Mouse (Mus musculus): Measurements from ENCODE around the gene H1foo. TPM values are rescaled to one million over a fixed set of nuclear protein-coding genes. Genes with fewer than 3 reads are reported as not detected.

H1foo gene
- total and polyA plus RNA-seq, 3 experiments, result not detected

DNA sequence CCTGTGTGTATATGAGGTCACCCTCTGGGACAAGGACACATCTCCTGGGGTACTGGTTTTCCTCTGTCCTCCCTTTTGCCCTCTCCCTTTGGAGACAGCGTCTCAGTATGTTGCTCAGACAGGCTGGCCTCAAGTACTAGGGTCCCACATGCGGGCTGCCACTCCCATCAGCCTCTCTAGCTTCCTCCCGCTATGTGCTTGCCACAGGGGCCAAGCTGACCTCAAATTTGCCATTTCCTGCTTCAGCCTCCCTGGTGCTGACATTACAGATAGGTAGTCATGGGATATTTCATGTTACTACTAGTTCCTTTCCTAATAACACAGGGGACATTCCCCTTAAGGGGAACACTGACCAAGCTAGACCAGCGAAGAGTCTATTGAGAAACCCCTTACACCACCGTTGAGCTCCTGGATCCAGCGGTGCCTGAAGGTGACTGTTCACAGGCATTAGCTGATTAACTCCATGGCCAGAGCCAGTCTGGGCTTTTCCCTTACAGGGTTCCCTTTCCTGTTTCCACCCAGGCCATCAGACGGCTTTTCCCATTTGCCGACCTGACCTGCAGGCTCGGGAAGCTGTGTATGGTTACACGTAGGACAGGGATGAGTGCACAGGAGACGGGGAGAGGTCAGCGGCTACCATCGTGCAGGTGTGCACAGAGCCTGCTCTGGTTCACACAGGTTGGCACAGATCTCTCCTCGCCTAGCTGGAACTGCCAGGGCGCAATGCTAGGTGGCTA lies 28.6 kb downstream of the H1foo start:
- no peaks in the 10 kb centered on the region for H3K9me3 ChIP-seq (replicated peaks)
- DNase-seq (ENCODE audit: low spot score) (no peak), ATAC-seq (ENCODE audit: extremely low read depth, insufficient number of reproducible peaks, low FRiP score, poor library complexity, severe bottlenecking) (no peak)
- H3K27me3 ChIP-seq (ENCODE audit: insufficient read depth, low read length), result no peaks in the 10 kb centered on the region; the same call in 1 of the 2 replicates
- no peaks in the 10 kb centered on the region for H3K4me1 ChIP-seq (ENCODE audit: insufficient read depth, low read depth, low read length)
- H3K36me3 ChIP-seq (replicated peaks), result no peaks in the 10 kb centered on the region
- TF ChIP-seq GATA1 (IDR thresholded peaks at IDR 0.05; ENCODE audit: borderline replicate concordance, low read length), result no peak
- TF ChIP-seq POLR2AphosphoS5 (IDR thresholded peaks at IDR 0.05; ENCODE audit: insufficient replicate concordance, low read depth, low read length), result no peak
- no peak for TF ChIP-seq GATA2 (IDR thresholded peaks at IDR 0.05; ENCODE audit: borderline replicate concordance, low read depth, low read length)
- no peak for TF ChIP-seq TAL1 (conservative IDR thresholded peaks at IDR 0.05; ENCODE audit: low read depth, low read length)
- no peak for TF ChIP-seq CTCF (IDR thresholded peaks at IDR 0.05; ENCODE audit: low read depth, low read length)
- H3K4me3 ChIP-seq (ENCODE audit: low read depth, low read length), result no peak overlapping the region

DNA sequence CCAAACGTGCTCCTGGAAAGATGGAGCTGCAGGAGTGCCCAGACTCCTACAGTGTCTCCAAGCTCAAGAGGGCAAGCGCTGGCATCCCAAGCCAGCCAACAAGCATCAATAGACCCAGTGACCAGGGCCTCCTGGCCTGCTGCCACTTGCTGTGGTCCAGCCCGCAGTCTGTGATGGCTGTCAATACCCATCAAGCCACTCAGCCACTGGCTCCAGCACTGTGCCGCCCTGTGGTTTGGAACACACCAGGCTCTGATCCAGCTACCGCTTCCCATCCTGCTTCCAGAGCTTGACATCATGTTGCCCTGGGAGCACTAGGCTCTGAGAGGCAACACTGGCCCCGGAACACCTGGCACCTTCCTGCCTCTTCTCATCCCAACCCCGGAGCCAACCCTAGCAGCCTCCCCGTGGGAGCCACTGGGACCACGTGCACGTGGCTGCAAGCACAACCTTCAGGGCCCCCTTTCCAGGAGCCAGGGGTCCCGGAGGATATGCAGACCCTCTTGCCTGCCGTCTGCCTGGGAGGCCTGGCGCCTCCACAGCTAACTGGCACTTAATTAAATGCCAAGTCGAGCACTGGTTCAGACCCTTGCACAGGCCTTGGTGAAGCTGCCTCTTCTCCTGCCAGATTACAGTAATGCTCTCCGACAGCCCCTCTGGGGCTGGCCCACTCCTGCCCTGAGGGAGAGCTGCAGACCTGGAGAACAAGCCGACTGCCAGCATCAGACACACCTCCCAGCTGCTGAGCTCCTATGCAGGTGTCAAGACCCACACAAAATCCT lies 29.3 kb downstream of the H1foo start:
- TF ChIP-seq POLR2AphosphoS5 (IDR thresholded peaks at IDR 0.05; ENCODE audit: insufficient replicate concordance, low read depth, low read length) (no peak), GATA2 (IDR thresholded peaks at IDR 0.05; ENCODE audit: borderline replicate concordance, low read depth, low read length) (no peak), CTCF (IDR thresholded peaks at IDR 0.05; ENCODE audit: low read depth, low read length) (no peak)
- Histone ChIP-seq H3K27me3 (ENCODE audit: insufficient read depth, low read length) (no peaks in the 10 kb centered on the region; the same call in 1 of the 2 replicates), H3K4me1 (ENCODE audit: insufficient read depth, low read depth, low read length) (no peaks in the 10 kb centered on the region), H3K36me3 (replicated peaks) (no peaks in the 10 kb centered on the region), H3K9me3 (replicated peaks) (no peaks in the 10 kb centered on the region), H3K4me3 (ENCODE audit: low read depth, low read length) (no peak overlapping the region)
- DNase-seq (ENCODE audit: low spot score), result no peak
- ATAC-seq (ENCODE audit: extremely low read depth, insufficient number of reproducible peaks, low FRiP score, poor library complexity, severe bottlenecking), result no peak

DNA sequence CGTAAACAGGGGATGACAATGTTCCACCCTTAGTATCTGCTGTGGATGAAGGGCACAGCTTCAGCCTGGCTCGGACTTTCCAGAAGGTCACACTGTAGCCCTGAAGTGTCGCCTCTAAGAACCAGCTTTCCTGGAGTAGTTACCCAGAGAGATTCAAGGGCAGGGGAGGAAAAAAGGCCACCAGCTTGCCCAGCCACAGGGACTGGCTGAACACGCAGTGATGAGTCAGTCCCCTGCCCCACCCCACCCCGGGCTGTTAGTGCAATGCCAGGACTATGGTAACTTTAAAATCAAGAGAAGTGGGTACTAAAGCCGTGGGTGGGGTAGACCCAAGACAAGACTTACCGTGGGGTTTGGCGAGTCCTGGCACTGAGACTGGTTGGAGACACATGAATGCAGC lies 30.9 kb downstream of the H1foo start:
- Histone ChIP-seq H3K27me3 (ENCODE audit: insufficient read depth, low read length) (no peaks in the 10 kb centered on the region; the same call in 1 of the 2 replicates), H3K4me1 (ENCODE audit: insufficient read depth, low read depth, low read length) (no peaks in the 10 kb centered on the region), H3K4me3 (ENCODE audit: low read depth, low read length) (no peak overlapping the region), H3K36me3 (replicated peaks) (no peaks in the 10 kb centered on the region), H3K9me3 (replicated peaks) (no peaks in the 10 kb centered on the region)
- no peak for DNase-seq (ENCODE audit: low spot score)
- TF ChIP-seq GATA2 (IDR thresholded peaks at IDR 0.05; ENCODE audit: borderline replicate concordance, low read depth, low read length) (no peak), POLR2AphosphoS5 (IDR thresholded peaks at IDR 0.05; ENCODE audit: insufficient replicate concordance, low read depth, low read length) (no peak), CTCF (IDR thresholded peaks at IDR 0.05; ENCODE audit: low read depth, low read length) (no peak), TAL1 (conservative IDR thresholded peaks at IDR 0.05; ENCODE audit: low read depth, low read length) (no peak)
- no peak for ATAC-seq (ENCODE audit: extremely low read depth, insufficient number of reproducible peaks, low FRiP score, poor library complexity, severe bottlenecking)

- DNase-seq (ENCODE audit: low spot score) (no peak), ATAC-seq (ENCODE audit: extremely low read depth, insufficient number of reproducible peaks, low FRiP score, poor library complexity, severe bottlenecking) (no peak)
- Histone ChIP-seq H3K9me3 (replicated peaks) (no peaks in the 10 kb centered on the region), H3K4me3 (ENCODE audit: low read depth, low read length) (no peak overlapping the region), H3K36me3 (replicated peaks) (no peaks in the 10 kb centered on the region), H3K4me1 (ENCODE audit: insufficient read depth, low read depth, low read length) (no peaks in the 10 kb centered on the region), H3K27me3 (ENCODE audit: insufficient read depth, low read length) (no peaks in the 10 kb centered on the region; the same call in 1 of the 2 replicates)
- TF ChIP-seq POLR2AphosphoS5 (IDR thresholded peaks at IDR 0.05; ENCODE audit: insufficient replicate concordance, low read depth, low read length) (no peak), TAL1 (conservative IDR thresholded peaks at IDR 0.05; ENCODE audit: low read depth, low read length) (no peak), GATA1 (IDR thresholded peaks at IDR 0.05; ENCODE audit: borderline replicate concordance, low read length) (no peak), GATA2 (IDR thresholded peaks at IDR 0.05; ENCODE audit: borderline replicate concordance, low read depth, low read length) (no peak), CTCF (IDR thresholded peaks at IDR 0.05; ENCODE audit: low read depth, low read length) (no peak)
These were observed 33.1 kb downstream of the H1foo start for GRCm38 (mm10) chr6:115977810-115978209.

DNA sequence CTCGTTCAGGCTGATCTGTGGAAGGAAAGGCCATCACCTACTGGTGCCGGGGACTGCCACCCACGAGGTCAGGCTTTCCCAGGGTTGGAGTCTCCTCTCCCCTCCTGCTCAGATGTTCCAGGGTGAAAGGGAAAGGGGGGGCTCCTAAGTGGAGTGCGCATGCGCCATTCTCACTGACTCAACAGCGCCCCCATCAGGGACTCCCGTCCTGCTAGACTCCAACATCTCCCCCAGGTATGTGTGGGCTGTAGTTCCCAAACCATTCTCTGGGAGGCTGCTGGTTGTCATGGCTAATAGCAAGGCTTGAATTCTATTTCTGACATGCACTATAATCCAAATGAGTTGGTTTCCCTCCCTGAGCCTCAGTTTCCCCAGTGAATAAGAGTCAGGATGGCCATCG lies 33.9 kb downstream of the H1foo start:
- Histone ChIP-seq H3K4me1 (ENCODE audit: insufficient read depth, low read depth, low read length) (no peaks in the 10 kb centered on the region), H3K9me3 (replicated peaks) (no peaks in the 10 kb centered on the region), H3K4me3 (ENCODE audit: low read depth, low read length) (no peak overlapping the region), H3K36me3 (replicated peaks) (no peaks in the 10 kb centered on the region), H3K27me3 (ENCODE audit: insufficient read depth, low read length) (peaks cover under 1% of the 10 kb centered on the region; the same call in 1 of the 2 replicates)
- no peak for ATAC-seq (ENCODE audit: extremely low read depth, insufficient number of reproducible peaks, low FRiP score, poor library complexity, severe bottlenecking)
- TF ChIP-seq POLR2AphosphoS5 (IDR thresholded peaks at IDR 0.05; ENCODE audit: insufficient replicate concordance, low read depth, low read length), result no peak
- TF ChIP-seq CTCF (IDR thresholded peaks at IDR 0.05; ENCODE audit: low read depth, low read length), result no peak
- no peak for TF ChIP-seq TAL1 (conservative IDR thresholded peaks at IDR 0.05; ENCODE audit: low read depth, low read length)
- TF ChIP-seq GATA2 (IDR thresholded peaks at IDR 0.05; ENCODE audit: borderline replicate concordance, low read depth, low read length), result no peak
- no peak for TF ChIP-seq GATA1 (IDR thresholded peaks at IDR 0.05; ENCODE audit: borderline replicate concordance, low read length)
- no peak for DNase-seq (ENCODE audit: low spot score)

DNA sequence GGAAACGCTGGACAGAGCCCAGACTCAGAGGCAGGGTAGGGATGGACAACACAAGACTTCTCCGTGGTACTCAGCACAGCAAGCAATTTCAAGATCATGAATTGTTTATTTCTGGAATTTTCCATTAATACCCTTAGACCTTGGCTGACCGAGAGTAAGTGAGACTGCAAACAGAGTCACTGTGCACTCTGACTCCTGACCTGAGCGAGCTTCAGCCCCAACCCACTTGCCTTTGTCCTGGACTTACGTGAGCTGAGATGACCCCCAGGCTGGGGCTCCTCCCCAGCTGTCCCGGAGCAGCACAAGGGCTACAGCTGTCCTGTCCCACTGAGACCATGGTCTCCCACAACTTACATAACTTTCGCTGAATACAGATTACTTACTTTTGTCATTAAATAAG lies 38.2 kb downstream of the H1foo start:
- no peaks in the 10 kb centered on the region for H3K36me3 ChIP-seq (replicated peaks)
- TF ChIP-seq POLR2AphosphoS5 (IDR thresholded peaks at IDR 0.05; ENCODE audit: insufficient replicate concordance, low read depth, low read length) (no peak), GATA2 (IDR thresholded peaks at IDR 0.05; ENCODE audit: borderline replicate concordance, low read depth, low read length) (no peak), CTCF (IDR thresholded peaks at IDR 0.05; ENCODE audit: low read depth, low read length) (no peak), TAL1 (conservative IDR thresholded peaks at IDR 0.05; ENCODE audit: low read depth, low read length) (no peak), GATA1 (IDR thresholded peaks at IDR 0.05; ENCODE audit: borderline replicate concordance, low read length) (no peak)
- H3K27me3 ChIP-seq (ENCODE audit: insufficient read depth, low read length), result peaks cover 32% of the 10 kb centered on the region; the same call in 1 of the 2 replicates
- DNase-seq (ENCODE audit: low spot score) (no peak), ATAC-seq (ENCODE audit: extremely low read depth, insufficient number of reproducible peaks, low FRiP score, poor library complexity, severe bottlenecking) (no peak)
- H3K4me3 ChIP-seq (ENCODE audit: low read depth, low read length), result no peak overlapping the region
- no peaks in the 10 kb centered on the region for H3K9me3 ChIP-seq (replicated peaks)
- no peaks in the 10 kb centered on the region for H3K4me1 ChIP-seq (ENCODE audit: insufficient read depth, low read depth, low read length)
